Mouse (Mus musculus): Measurements from ENCODE around the gene Slc11a2.
A peak's percentile ranks its signal among the peaks of the same experiment; 100 is the strongest.
"Not testable (repeated sequence)": the region's sequence is repeated elsewhere in the genome, so short reads cannot be mapped to it uniquely, and the experiment has no call there.

Gene Slc11a2

DNA sequence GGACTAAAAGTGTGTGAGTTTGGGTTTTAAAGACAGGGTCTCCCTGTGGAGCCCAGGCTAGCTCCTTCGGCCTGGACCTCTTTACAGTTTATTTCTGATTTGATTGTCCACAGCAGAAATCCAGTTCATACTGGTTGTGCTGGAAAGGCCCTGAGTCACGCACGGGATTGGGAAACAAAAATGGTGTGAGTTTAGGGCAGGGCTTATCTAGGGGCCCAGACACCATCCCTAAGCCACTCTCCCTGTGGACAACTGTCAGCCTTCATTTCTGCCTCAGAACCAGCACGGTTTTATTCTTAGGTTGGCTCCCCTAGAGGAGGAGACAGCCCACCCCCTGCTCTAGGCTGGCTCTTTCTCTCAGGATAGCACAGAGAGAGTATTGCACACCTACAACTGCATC, 8.4 kb upstream of the Slc11a2 start:
- DNase-seq: no peak

DNA sequence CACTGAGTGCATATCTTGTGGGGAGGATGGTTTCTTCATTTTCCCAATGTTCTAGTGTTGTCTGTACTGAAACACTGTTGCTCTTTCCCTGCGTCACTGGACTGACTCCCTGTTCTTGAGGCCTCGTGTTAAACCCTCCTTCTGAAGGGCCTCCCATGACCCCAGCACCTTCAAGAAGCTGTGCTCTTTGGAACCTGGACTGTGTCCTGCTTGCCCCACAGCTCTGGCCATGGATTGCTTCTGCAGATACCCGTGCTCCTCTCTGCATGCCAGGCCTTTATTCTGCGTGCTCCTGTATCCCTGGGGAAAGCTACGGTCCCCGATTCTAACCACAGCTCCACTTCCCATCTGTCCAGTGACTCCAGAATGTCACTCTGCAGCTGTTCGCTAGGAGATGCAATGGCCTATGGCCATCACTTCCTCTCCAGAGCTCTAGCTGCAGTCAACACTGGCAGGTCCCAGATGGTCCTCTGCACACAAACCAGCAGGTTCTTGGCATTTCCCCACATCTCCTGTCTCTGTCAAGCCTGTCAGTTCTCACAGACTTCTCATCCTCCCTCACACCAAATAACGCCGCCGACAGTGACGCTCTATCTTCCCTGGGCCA, 5.2 kb upstream of the Slc11a2 start:
- DNase-seq: no peak

DNA sequence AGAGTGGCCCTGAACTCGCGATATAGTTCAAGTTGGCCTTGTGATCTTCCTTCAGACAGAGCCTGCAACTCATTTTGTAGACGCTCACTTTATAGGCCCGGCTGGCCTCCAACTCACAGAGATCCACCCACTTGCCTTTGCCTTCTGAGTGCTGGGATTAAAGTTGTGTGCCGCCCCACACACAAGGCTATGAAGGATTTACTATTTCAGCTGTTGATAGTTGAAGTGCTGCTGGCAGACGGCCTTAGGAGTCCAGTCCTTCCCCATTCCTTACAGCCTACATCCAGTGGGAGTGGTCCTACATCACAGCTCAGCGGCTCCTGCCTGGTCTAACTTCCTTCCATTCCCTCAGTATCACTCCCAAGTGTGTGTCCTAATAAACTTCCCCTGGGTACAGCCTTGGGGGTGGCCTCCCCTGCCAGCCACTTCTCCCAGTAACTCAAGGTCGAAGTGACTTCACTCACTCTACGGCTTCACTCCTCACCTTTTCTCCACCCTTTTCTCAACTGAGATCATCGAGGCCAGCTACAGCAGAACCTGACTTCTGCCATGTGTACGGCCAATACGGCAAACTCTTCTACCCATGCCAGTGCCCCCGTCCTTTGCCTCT, 3.5 kb upstream of the Slc11a2 start:
- no peak for DNase-seq

DNA sequence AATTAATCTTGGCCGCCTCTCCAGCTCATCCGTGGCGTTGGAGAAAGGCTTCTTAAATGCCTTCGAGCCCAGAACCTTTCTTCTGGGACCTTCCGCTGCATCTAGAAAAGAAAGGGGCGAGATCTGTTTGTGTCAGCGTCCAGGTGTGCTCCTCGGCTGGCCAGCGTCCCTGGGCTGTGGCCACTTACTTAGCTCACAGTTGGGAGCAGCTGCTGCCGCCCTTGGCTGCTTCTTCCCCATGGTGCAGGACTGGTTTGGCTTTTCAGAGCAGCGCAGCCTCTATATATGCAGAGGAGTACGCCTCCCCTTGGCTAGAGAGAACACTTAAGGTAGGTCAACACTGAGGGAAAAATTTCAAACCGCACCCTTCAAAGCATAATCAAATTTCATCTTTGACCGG, 956 bp downstream of the Slc11a2 start:
- DNase-seq: peak; percentile 48

DNA sequence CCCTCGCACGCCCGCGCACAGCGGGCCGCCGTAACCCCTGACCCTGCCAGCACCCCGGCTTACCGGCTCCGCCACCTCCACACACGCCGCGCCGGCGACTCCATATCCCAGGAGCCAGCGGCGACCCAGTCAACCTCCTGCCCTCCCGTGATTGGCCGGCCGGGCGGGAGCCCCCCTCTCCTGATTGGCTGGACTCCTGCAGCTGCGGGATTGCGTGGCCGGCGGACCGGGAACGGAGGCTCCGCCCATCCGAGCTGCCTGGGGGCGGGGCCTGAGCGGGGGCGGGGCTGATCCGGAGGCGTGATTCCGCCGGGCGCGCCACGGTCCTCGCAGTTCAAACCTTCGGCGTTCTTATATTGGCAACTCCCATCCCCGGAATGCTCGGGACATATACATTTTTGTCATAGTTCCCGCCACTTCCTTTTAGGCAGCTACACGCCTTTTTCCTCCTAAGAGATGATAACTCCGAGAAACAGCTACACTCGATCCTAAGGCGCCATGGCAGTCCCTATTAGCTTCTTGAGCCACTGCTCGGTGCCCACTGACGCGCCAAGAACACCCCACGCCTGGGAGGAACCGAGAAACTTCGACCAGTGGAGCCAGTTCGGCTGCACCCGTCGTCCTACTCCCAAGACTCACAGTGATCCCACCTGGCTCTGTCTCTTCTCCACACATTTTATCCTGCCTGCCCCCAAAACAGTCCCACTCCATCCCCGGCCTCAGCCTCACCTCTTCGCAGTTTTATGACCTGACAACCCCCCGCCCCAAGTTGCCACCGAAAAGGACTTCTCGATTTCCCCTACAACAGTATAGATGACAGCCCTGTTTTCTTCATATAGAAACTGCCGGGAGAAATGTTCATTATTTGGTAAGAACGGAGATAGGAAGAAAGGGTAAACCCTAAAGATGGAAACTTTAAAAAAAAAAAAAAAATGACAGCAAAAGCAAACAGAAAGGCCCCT, 1.7 kb downstream of the Slc11a2 start:
- DNase-seq: peak; percentile 96

DNA sequence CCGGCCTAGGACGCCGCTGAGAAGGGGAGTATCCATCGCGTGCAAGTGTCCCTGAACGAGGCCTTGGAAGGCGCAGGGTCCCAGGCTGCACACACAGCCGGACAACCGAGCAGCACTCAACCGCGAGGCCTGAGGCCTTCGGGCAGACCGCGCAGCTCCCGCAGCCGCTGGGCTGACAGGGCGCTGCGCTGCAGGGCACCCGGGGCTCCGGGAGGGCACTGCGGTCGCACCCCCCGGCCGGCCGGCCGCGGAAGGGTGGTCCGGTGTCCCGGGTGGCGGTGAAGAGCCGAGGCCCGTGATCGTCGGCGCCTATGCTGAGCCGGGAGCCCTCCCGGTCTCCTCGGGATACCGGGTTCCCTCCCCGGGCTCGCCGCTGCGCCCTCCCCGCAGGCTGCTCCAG, 2.4 kb downstream of the Slc11a2 start:
- DNase-seq: peak; percentile 65

DNA sequence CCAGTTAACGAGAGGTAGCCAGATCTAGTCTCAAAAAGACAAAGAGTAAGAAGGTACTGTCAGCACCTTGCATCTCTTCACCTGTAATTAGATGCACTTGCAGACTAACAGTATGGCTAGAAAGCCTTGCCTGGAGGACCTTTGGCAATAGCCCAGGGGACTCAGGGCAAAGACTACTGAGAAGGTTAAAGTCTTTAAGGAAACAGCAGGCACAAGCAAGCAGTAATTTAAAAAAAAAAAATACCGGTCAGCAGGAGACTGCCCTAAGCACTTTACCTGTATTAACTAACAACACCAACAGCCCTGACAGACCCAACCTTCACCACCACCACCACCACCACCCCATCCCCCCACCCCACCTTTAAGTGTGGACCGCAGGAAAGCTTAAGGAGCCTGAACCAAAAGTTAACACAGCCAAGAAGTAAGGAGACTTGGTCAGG, 3.1 kb downstream of the Slc11a2 start, which contains the start of gene Gm5475:
Gm5475 (plus strand) TSS at position 390 of the 440 bp plus-strand sequence.
- DNase-seq: not testable (repeated sequence)

DNA sequence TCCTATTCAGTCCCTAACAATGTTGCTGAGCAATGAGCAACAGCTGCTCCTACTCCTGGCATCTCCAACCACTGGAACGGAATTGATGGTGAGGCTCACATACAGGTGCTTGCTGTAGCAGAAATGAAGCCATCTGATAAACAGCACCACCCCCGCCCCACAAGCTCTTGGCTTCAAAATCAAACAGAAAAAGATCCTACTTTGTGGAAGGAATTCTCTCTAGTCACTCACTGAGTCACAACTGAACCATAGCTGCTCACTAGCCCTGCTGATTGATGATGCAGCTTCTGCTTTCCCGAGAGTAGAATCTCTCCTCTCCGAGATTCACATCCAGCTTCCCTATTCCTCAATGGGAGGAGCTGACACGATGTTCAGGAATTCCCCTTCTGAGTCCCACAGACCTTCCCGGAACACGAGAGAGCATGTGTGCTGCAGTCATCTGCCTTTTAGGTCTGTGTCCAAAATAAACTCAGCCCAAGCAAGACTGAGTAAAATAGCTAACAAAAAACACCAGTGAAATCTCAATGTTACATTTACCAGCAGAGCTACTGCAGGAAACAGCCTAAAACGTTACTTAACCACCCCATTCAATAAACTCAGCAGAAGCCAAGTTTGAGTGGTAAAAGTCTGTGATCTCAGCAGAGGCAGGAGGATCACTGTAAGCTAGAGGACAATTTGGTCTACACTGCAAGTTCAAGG, 3.7 kb downstream of the Slc11a2 start:
- DNase-seq: no peak

DNA sequence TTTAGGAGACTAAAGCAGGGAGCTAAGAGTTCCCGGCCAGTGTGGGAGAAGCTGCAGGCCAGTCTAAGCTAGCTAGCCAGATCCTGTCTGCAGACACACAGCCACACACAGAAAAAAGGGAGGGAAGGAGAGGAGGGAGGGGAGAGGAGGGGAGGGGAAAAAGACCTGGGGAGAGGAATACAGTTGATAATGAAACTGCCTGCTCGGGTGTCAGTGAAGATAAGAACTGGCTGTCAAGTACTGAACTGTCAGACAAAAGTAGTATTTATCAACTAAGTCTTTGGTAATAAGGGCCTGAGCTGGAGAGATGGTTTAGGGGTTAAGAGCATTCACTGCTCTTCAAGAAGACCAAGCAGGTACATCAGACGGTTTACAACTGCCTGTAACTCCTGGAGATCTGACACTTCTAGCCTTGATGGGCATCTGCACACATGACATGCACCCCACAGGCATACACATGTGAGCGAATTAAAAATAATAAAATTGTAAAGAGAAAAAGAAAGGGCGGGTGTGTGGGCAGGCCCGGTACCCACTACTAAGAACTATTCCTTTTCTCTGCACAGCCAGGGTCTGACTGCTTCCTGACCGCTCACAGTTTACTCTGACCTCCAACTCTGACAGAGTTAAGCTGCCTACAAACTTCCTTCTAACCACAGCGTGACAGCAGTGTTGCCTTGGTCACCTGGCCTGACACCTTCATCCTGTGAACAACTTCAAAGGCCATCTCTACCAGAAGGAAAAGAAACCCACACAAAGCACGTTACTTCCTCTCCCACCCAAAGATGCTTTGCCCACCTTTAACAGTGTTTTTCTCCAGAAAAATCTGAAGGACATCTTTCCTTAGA, 4.7 kb downstream of the Slc11a2 start:
- DNase-seq: no peak

DNA sequence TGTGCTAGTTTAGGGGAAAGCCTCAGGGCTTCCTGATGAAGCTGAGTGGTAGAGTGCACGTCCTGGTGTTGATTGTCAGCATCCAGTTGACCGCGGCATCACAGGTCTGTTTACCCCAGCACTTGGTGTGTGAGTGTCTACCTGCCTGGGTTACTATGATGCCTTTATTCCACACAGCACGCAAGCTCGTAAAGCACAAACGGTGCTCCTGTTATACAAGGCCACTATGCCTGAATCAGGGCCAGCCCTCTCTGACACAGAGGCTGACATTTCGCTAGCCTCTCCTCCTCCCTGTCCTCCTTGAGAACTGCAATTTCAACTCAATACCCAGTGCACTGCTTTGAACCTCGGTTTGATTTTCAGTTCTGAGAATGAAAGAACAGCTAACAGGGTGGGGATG, 5.6 kb downstream of the Slc11a2 start:
- no peak for DNase-seq

DNA sequence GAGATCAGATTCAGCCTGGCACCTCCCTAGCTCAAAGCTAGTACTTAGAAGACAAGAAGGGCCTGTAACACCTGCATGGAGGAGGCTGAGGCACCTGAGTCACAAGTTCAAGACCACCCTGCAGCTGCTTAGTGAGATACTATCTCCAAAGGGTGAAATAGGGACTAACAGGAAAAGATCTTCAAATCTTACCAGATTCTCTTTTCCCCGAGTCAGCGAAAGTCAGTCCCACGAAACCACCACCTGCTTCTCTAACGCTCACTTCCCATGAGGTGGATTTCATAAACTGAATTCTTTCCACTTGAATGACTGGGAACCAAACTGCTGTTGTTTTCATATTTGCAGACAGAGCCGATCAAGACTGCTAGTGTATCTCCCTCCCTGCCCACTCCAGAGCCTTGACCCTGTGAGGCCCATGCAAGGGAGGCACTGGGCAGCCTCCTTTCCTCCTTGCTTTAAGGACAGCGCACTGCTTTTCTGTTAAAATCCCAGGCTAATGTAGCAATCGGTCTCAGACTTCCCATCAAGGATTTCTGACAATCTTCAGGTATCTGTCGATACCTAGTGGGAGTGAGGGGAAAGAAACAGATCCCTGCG, 6.9 kb downstream of the Slc11a2 start:
- no peak for DNase-seq

DNA sequence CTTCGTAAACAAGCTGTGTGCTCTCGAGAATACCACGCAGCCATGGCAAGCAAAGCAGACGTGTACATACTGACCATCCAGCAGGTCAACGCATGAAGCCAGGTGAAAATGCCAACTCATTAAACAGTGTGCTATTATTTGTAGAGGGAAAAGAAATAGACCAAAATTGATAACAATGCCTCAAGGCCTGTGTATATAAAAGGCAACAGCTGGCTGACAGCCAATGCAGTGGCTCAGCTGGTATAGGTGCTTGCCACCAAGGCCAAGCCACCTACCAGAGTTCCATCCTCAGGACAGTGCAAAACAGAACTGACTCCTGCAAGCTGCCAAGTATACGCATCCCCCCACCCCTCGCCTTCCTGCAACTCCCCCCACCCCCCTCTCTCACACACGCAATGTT, 9.2 kb downstream of the Slc11a2 start:
- no peak for DNase-seq

DNA sequence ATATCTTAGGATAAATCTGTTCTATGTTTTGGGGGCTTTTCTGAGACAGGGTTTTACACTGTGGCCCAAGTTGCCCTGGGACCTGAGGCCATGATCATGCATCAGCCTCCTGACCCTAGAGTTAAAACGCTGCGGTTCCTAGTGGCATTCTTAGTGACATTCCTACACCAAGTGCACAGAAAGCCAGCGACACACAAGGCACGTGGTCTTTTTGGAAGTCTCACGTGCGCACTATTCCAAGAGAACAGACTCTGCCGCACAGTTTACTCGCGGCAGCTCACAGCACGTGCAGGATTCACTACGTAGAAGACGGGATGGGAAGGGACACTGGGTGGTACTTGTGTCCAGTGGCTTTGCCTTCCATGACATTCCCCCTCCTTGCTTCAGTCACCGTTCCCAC, 9.9 kb downstream of the Slc11a2 start:
- DNase-seq: no peak

DNA sequence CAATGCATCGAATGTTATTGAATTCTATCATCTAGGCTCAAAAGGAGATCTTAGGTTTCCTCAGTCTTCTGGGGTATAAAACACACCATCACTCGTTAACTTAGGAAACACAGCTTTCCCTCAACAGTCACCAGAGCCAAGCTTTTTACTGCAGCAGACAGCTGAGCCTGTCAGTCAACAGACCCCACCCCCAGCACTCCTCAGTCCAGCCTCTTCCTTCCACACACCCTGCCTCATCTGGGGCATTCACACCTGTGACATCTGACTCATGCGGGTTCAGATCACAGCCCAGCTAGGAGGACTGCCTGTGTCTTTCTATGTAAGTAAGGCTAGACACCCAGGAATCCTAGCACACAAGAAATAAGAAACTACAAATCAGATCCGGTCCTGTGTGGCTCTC, 10.9 kb downstream of the Slc11a2 start:
- no peak for DNase-seq

DNA sequence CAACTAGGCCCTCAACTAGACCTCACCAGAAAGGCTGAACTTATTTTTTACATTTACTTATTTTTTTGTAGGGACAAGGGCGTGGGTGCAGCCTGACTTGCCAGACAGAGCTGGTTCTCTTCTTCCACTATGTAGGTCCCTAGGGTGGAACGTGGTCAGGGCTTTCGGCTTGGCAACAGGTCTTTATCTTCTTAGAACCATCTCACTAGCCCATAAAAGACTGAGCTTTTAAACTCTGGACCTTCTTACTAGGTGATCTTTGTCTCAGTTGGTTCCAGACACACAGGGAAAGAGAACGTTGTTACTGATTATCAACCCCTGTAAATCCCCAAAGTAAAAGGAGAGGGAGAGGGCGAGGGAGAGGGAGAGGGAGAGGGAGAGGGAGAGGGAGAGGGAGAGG, 11.6 kb downstream of the Slc11a2 start:
- DNase-seq: no peak

DNA sequence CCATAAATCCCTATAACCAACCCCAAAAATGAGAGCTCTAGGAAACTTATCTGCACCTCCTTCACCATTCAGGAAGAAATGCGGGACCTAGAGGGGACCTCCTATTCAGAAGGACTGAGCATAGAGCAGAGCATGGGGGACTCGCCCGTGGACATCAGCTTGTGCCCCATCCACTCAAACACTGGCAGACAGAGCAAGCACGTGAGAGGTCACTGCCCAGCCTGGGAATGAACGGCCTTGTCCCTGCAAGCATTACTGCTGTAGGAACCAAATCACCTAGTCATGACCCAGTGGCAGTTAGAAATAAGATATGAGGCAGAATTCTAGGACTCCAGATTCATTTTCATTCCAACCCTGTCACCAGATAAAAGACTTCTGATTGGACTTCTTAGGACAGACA, 13.1 kb downstream of the Slc11a2 start:
- DNase-seq: no peak

DNA sequence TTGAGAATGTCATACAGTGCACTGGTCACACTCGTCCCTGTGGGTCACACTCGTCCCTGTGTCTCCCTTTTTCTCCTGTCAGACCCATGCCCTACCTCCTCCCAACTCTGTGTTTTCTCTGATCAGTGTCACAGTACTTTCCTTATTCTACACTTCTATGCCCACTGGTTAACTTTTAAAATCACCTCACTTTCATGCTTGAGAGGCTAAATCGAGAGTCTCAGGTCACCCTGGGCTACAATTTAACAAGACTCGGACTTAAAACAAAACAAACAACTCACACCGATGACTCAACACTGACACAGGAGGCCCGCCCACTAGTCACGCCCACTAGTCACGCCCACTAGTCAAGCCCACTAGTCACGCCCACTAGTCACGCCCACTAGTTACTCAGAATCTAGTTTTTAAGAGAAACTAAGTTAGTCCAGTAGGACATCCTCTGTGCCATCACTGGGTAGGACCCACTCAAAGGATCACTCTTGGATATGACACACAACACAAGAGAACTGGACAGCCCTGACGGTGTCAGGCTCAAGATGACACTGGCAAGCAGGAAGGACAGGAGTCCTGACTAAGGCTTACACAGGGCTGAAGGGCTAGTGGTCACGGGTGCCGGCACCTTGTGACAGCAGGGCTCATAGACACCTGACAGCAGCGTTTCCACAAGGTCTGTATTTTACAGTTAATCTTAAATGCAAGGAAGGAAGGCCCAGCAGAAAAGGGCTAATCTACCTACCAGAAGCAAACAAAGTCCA, 13.8 kb downstream of the Slc11a2 start:
- DNase-seq: no peak

DNA sequence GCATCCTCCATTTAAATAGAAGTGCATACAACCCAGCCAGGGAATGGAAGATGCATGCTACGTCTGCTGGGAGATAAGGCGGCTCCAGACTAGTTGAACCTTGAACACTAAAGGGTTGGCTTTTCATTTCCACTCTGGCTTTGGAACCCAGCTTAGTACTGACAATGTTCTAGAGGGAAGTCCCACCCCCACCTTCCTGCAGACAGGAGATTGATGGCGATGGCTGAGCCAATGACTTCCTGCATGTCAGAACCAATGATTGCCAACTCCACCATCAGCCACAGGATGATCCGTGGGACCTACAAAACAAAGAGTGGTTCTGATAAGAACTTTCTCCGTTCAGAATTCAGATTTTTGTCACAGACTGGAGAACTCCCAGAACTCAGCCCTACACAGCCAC, 18.8 kb downstream of the Slc11a2 start:
- no peak for DNase-seq

DNA sequence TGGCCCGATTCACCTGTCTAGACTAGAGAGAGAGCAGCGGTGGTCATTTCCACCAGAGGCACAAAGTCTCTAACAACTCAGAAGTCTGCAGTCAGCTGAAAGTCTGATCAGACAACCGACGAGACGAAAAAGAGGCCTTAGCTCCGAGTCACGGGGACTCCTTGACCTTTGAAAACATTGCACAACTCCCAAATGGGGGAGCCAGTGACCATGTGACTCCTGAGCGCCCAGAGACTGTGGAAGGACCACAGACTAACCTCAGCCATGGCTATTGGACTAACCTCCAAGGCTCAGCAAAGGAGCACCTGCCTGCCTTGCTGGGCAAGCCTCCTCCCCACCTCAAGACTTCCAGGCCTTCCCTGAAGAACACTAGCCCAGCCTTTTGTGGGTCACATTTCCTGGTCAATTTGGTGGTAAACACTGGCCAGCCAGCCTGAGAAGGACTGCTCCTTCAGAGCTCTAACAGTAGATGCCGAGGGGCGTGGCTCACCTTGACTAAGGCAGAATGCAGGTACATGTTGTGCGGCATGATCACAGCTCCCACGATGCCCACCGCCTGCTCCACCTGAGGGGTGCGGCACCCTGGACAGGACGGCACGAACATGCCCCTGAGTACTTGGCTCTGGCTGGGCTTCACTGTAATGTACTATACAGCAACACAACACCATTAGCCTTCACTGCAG, 21.4 kb downstream of the Slc11a2 start:
- DNase-seq: no peak

DNA sequence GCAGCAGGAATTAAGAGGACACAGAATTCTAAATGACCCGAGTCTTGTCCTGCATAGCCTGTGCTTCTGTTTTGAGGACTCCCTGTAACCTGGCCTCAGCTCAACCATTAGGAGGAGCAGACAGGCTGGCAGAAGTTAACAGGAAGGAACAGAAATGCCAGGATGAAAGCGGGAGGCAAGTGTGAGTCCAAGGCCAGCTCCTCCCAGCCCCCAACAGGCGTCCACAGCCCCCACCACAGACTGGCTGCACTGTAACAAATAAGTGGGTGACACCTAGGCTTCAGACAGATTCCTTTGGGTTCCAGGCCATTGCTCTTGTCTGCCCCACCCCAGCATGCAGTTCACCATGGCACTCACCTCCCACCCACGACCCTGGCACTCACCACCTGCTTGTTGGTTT, 22.1 kb downstream of the Slc11a2 start:
- no peak for DNase-seq
